ENCODE assay signal across 8 mouse cellular contexts in genomic region chr11:59393591-59393990, GRCm38 (mm10). TPM values are rescaled to one million over a fixed set of nuclear protein-coding genes. Genes with fewer than 3 reads are reported as not detected.
DNase-seq lines count a peak whose midpoint lies in the region; ATAC-seq and TF ChIP-seq lines count a peak whose summit lies in the region.
"Had no signal": no experiment of that assay in that cellular context is flagged by ENCODE, and none has a peak within 500 bp of the region (broad histone marks: within the 10 kb centered on the region; RNA-seq: fewer than 3 reads in every experiment).

No protein-coding gene starts in this region.

- peak; percentile 72 for ATAC-seq in lung, embryonic 14.5 days (ENCODE audit: insufficient read depth)
- ATAC-seq in forebrain, postnatal 0 days, result peak; percentile 55

- H3K36me3 ChIP-seq in lung, embryonic 14.5 days (ENCODE audit: insufficient read depth), result no peaks in the 10 kb centered on the region
- H3K36me3 ChIP-seq in forebrain, postnatal 0 days (ENCODE audit: insufficient read depth), result no peaks in the 10 kb centered on the region

- TF ChIP-seq CTCF in lung, embryonic 14.5 days (IDR thresholded peaks at IDR 0.05; ENCODE audit: low read depth), result no peak
- no peak for TF ChIP-seq CTCF in lung, adult 2 months (IDR thresholded peaks at IDR 0.05; ENCODE audit: insufficient read depth, low read length)
- no peak for TF ChIP-seq CTCF in forebrain, postnatal 0 days (IDR thresholded peaks at IDR 0.05; ENCODE audit: low read depth)

- DNase-seq in lung, embryonic 14.5 days, result peak; percentile 93
- DNase-seq in lung, adult 2 months, result no peak
- DNase-seq in brain, adult 2 months (ENCODE audit: low read depth, low spot score), result peak; percentile 47
- DNase-seq in forebrain, postnatal 0 days, result peak; percentile 68
- peak; percentile 32 to 50 for DNase-seq in layer of hippocampus, postnatal 14 days (ENCODE audit: low spot score in 2 of 2)
- DNase-seq in ovary, postnatal 10 days (ENCODE audit: low spot score), result peak; percentile 60
- no peak for DNase-seq in spleen, postnatal 14 days (ENCODE audit: low spot score in 2 of 2)

- no peaks in the 10 kb centered on the region for H3K9me3 ChIP-seq in lung, embryonic 14.5 days (ENCODE audit: low read depth, low read length)
- H3K9me3 ChIP-seq in forebrain, postnatal 0 days (ENCODE audit: low read length), result no peaks in the 10 kb centered on the region

- H3K4me1 ChIP-seq in lung, embryonic 14.5 days (ENCODE audit: insufficient read depth), result peaks cover 8% of the 10 kb centered on the region; the same call in 1 of the 2 replicates
- no peaks in the 10 kb centered on the region for H3K4me1 ChIP-seq in lung, adult 2 months (ENCODE audit: control insufficient read depth, insufficient read depth, low read length)
- peaks cover 3% of the 10 kb centered on the region; the same call in 1 of the 2 replicates for H3K4me1 ChIP-seq in forebrain, postnatal 0 days (ENCODE audit: insufficient read depth)

- no peaks in the 10 kb centered on the region for H3K27me3 ChIP-seq in lung, embryonic 14.5 days (ENCODE audit: insufficient read depth, low read length)
- no peaks in the 10 kb centered on the region for H3K27me3 ChIP-seq in forebrain, postnatal 0 days (ENCODE audit: insufficient read depth, low read length)

- H3K4me3 ChIP-seq in lung, embryonic 14.5 days (ENCODE audit: low read depth, low read length), result no peak overlapping the region
- no peak overlapping the region for H3K4me3 ChIP-seq in lung, adult 2 months (replicated peaks; ENCODE audit: extremely low read depth, low read depth, low read length)
- no peak overlapping the region for H3K4me3 ChIP-seq in forebrain, postnatal 0 days (ENCODE audit: low read depth, low read length)

- H3K4me2 ChIP-seq in lung, embryonic 14.5 days, result no peak overlapping the region
- no peak overlapping the region for H3K4me2 ChIP-seq in forebrain, postnatal 0 days (ENCODE audit: low read depth)

- H3K27ac ChIP-seq in lung, embryonic 14.5 days (ENCODE audit: low read depth), result no peak overlapping the region; the same call in 1 of the 2 replicates
- H3K27ac ChIP-seq in forebrain, postnatal 0 days (ENCODE audit: low read depth, low read length), result 0 out of 2 replicates have a peak overlapping the region, but pooled peaks have one; percentile 16

- 22% methylated on average over 9 of the region's 9 CpGs for whole genome bisulfite sequencing in lung, embryonic 14.5 days
- WGBS in lung, adult 2 months, result 50% methylated on average over 9 of the region's 9 CpGs
- WGBS in forebrain, postnatal 0 days, result 14% methylated on average over 9 of the region's 9 CpGs

- H3K9ac ChIP-seq in lung, embryonic 14.5 days, result no peak overlapping the region
- H3K9ac ChIP-seq in forebrain, postnatal 0 days, result no peak overlapping the region

- no peak for TF ChIP-seq POLR2A in lung, adult 2 months (IDR thresholded peaks at IDR 0.05; ENCODE audit: borderline replicate concordance, extremely low read depth, low read depth, low read length)

RNA-seq across cellular contexts. Expression of gene Prss38, which starts 18.1 kb away (rescaled TPM):
- polyA plus RNA-seq in lung, embryonic 14.5 days (2014; fragmentation: Nextera tagmentation; extraction: Ambion mirVana), result not detected in 2 replicates
- polyA plus RNA-seq in lung, adult 2 months (2012; rRNA removed), result not detected in 2 replicates
- total RNA-seq in forebrain, postnatal 0 days (2014; rRNA removed), result not detected in 2 replicates
- 0.12 TPM in 1 of 2 replicates, not detected in the other for polyA plus RNA-seq in forebrain, postnatal 0 days (2015; fragmentation: Nextera tagmentation; extraction: Ambion mirVana)
- under 1 TPM in 1 of 2 experiments, not detected in 1; 0.25 TPM for total RNA-seq in layer of hippocampus, postnatal 14 days (2021)
- polyA plus RNA-seq: large intestine, adult 2 months had no signal

RNA-seq across cellular contexts. Expression of gene Jmjd4, which starts 56.3 kb away (rescaled TPM):
- polyA plus RNA-seq in lung, embryonic 14.5 days (2014; fragmentation: Nextera tagmentation; extraction: Ambion mirVana), result 11.5 and 11.7 TPM in 2 replicates
- polyA plus RNA-seq in lung, adult 2 months (2012; rRNA removed), result 5.0 and 5.5 TPM in 2 replicates
- total RNA-seq in forebrain, postnatal 0 days (2014; rRNA removed), result 26.5 and 27.7 TPM in 2 replicates
- 14.2 and 17.0 TPM in 2 replicates for polyA plus RNA-seq in forebrain, postnatal 0 days (2015; fragmentation: Nextera tagmentation; extraction: Ambion mirVana)
- 10 to 100 TPM; 27.0 to 29.3 TPM for total RNA-seq in layer of hippocampus, postnatal 14 days (2021)

RNA-seq across cellular contexts. Expression of gene Snap47, which starts 57.4 kb away (rescaled TPM):
- 87.3 and 97.4 TPM in 2 replicates for polyA plus RNA-seq in lung, embryonic 14.5 days (2014; fragmentation: Nextera tagmentation; extraction: Ambion mirVana)
- polyA plus RNA-seq in lung, adult 2 months (2012; rRNA removed), result 36.8 and 49.7 TPM in 2 replicates
- total RNA-seq in forebrain, postnatal 0 days (2014; rRNA removed), result 369 and 373 TPM in 2 replicates
- 488 and 507 TPM in 2 replicates for polyA plus RNA-seq in forebrain, postnatal 0 days (2015; fragmentation: Nextera tagmentation; extraction: Ambion mirVana)
- total RNA-seq in layer of hippocampus, postnatal 14 days (2021), result 100 to 1,000 TPM; 334 to 342 TPM

Comparison
In these comparisons a context has a peak if more than half of its experiments do, and no peak if none do; other contexts are left out.
1. DNase-seq: peak in lung, embryonic 14.5 days (single experiment), brain, adult 2 months (single experiment), forebrain, postnatal 0 days (single experiment), layer of hippocampus, postnatal 14 days (2 of 2) and ovary, postnatal 10 days (single experiment); none in lung, adult 2 months (single experiment) and spleen, postnatal 14 days (0 of 2).